Mouse (Mus musculus) liver, embryonic 14.5 days (tissue): Measurements from ENCODE around the gene Mta1. TPM values are rescaled to one million over a fixed set of nuclear protein-coding genes. Genes with fewer than 3 reads are reported as not detected.

Experiments used
- ATAC-seq: fragments of 200-750 bp; cut with Nextera tagmentation; 2 replicates; pipeline ENCODE4 v1.8.0; 2017; ENCODE audit warnings: moderate number of reproducible peaks, mild to moderate bottlenecking, moderate library complexity; ENCODE audit not compliant: insufficient read depth
- DNase-seq, 3 experiments: peaks; one replicate each; pipeline ENCODE4 v3.0.0-alpha.2; 2012 to 2013; ENCODE audit warnings: low read depth in 3 of 3, low spot score in 3 of 3
- H3K27ac ChIP-seq: fragments of 300-500 bp; sonication (generic); 2 replicates; pipeline ENCODE4 v1.5.1; 2014; ENCODE audit warnings: moderate library complexity, mild to moderate bottlenecking, control low read depth, inconsistent platforms
- H3K27me3 ChIP-seq: fragments of 300-500 bp; sonication (generic); 2 replicates; pipeline ENCODE4 v1.6.1; 2014; ENCODE audit warnings: mild to moderate bottlenecking, low read length, moderate library complexity; ENCODE audit not compliant: control insufficient read depth, insufficient read depth
- H3K36me3 ChIP-seq: fragments of 300-500 bp; sonication (generic); replicated peaks from 2 replicates; pipeline ENCODE4 v1.6.1; 2014; ENCODE audit warnings: low read depth; ENCODE audit not compliant: control insufficient read depth, insufficient read depth
- H3K4me1 ChIP-seq, 2 experiments: fragments of 200-500 bp in 1 of 2; fragments of 300-500 bp in 1 of 2; sonication (generic) in 1 of 2; replicated peaks; 2 replicates each; pipeline ENCODE4 v1.6.1; 2012 to 2014; ENCODE audit warnings: antibody characterized with exemption in 1 of 2, inconsistent platforms in 1 of 2, low read length in 1 of 2; ENCODE audit not compliant: control insufficient read depth in 2 of 2, insufficient read depth in 2 of 2
- H3K4me2 ChIP-seq: fragments of 300-500 bp; sonication (generic); 2 replicates; pipeline ENCODE4 v1.6.1; 2014; ENCODE audit warnings: low read depth, mild to moderate bottlenecking, control low read depth, moderate library complexity
- H3K4me3 ChIP-seq, 2 experiments: fragments of 200-500 bp in 1 of 2; fragments of 300-500 bp in 1 of 2; sonication (generic) in 1 of 2; 2 replicates each; pipeline ENCODE4 v1.5.1; 2012 to 2014; ENCODE audit warnings: low read depth in 2 of 2, low read length in 2 of 2, mild to moderate bottlenecking in 2 of 2, control low read depth in 1 of 2, inconsistent platforms in 1 of 2, moderate library complexity in 1 of 2; ENCODE audit not compliant: insufficient read depth in 1 of 2
- H3K9ac ChIP-seq: fragments of 300-500 bp; sonication (generic); replicated peaks from 2 replicates; pipeline ENCODE4 v1.6.1; 2014; ENCODE audit warnings: mild to moderate bottlenecking, control low read depth, moderate library complexity
- H3K9me3 ChIP-seq: fragments of 300-500 bp; sonication (generic); 2 replicates; pipeline ENCODE4 v1.6.1; 2016; ENCODE audit warnings: low read length, mixed read lengths; ENCODE audit not compliant: control insufficient read depth
- CTCF ChIP-seq: IDR thresholded peaks from 2 replicates; pipeline ENCODE4 v1.5.1; 2016; ENCODE audit warnings: antibody characterized with exemption, low read depth, control low read depth
- EP300 ChIP-seq: IDR thresholded peaks from 2 replicates; pipeline ENCODE4 v1.6.1; 2016; ENCODE audit warnings: antibody characterized with exemption, low read depth
- WGBS: fragments of 180-500 bp; shearing (Covaris S2); extraction: QIAGEN DNeasy Blood & Tissue Kit; methylation state at CpG from one replicate; pipeline ENCODE4 v1.1.7; 2014; ENCODE audit not compliant: insufficient replicate concordance; 5-methylcytosine and 5-hydroxymethylcytosine counted together
- polyA plus RNA-seq, 2 experiments: library from polyadenylated mRNA; depleted of rRNA in 1 of 2; stranded (reverse) in 1 of 2; unstranded in 1 of 2; fragments of >200 nt; fragmentation: Nextera tagmentation in 1 of 2; extraction: Ambion mirVana in 1 of 2; gene quantifications; 2 replicates each; pipeline versions ENCODE4 v1.2.1 to v1.2.3; 2012 to 2014

Mta1 gene
- polyA plus RNA-seq, 2 experiments = 4.7 to 22.6 TPM

DNA sequence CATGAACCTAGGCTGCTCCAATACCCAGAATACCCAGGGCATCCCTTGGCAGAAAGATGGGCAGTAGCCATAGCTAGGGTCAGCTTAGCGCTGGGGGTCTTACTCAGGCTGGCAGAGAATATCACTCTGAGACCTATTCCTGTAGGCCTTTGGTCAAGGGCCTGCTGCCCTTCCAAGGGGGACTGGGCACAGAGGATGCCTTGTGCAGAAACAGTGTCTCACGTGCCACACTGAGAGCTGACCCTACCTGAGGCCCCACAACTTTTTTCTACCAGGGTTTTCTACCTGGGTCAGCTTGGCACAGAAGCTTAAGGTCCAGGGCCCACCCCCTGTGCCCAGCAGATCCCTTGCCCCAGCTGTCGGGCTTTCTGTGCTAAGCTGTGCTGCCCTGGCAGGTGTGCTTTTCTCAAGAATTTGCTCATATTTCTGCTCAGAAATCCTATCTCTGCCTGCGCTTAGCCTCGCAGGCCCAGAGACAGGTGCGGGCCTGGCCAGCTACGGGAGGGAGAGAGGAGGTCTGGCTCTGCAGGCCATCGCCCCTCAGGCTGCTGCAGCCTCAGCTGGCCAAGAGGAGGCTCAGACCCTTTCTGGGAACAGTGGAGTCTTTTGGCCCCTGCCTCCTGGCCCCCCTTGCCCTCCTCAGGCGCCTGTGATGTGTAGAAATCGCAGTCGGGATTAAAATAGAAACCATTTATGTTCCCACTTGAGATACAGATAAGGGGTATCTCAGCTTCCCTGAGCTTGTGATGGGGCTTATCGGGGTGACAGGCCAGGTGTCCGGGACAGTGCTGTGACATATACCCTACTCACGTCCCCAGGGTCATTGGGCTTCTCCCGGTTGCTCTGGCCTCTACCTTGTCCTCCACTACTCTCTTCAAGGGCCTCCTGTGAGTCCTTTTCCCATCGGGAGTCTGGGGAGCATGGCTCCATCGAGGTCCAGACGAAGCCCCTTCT is 39.5 kb downstream of the Mta1 start:
- Histone ChIP-seq H3K4me3 (no peak overlapping the region), H3K4me1 (peaks cover 11 to 12% of the 10 kb centered on the region in 2 experiments), H3K9me3 (no peaks in the 10 kb centered on the region), H3K9ac (no peak overlapping the region), H3K4me2 (no peak overlapping the region), H3K36me3 (peaks cover 21% of the 10 kb centered on the region), H3K27me3 (peaks cover 21% of the 10 kb centered on the region), H3K27ac (no peak overlapping the region)
- 73% methylated on average over 18 of the region's 18 CpGs for WGBS
- DNase-seq (no peak), ATAC-seq (no peak)
- TF ChIP-seq CTCF = no peak
- TF ChIP-seq EP300 = no peak

DNA sequence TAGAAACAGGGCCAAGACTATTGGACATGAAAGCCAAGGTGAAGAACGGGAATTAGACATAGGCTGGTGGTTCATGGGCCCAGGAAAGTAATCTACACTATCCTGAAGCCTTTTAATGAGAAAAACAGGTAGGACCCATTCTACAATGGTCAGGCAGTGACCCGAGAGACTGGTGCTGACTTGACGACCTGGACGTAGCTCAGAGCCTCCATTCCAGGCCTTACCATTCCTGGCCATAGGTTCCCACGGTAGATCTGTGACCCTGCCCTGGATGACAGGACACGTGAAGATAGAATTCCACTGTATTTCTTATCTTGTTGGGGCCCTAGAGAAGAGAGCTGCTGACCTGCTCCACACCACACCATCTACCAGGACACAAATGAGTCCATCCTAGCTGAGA is 40.2 kb downstream of the Mta1 start:
- DNase-seq = no peak
- Histone ChIP-seq H3K36me3 (peaks cover 16% of the 10 kb centered on the region), H3K27me3 (peaks cover 24% of the 10 kb centered on the region), H3K9me3 (no peaks in the 10 kb centered on the region), H3K4me1 (peaks cover 13 to 15% of the 10 kb centered on the region in 2 experiments), H3K4me2 (no peak overlapping the region), H3K9ac (no peak overlapping the region), H3K4me3 (no peak overlapping the region), H3K27ac (no peak overlapping the region)
- TF ChIP-seq EP300 = no peak
- no peak for TF ChIP-seq CTCF
- 57% methylated on average over 6 of the region's 6 CpGs for WGBS
- ATAC-seq = no peak

DNA sequence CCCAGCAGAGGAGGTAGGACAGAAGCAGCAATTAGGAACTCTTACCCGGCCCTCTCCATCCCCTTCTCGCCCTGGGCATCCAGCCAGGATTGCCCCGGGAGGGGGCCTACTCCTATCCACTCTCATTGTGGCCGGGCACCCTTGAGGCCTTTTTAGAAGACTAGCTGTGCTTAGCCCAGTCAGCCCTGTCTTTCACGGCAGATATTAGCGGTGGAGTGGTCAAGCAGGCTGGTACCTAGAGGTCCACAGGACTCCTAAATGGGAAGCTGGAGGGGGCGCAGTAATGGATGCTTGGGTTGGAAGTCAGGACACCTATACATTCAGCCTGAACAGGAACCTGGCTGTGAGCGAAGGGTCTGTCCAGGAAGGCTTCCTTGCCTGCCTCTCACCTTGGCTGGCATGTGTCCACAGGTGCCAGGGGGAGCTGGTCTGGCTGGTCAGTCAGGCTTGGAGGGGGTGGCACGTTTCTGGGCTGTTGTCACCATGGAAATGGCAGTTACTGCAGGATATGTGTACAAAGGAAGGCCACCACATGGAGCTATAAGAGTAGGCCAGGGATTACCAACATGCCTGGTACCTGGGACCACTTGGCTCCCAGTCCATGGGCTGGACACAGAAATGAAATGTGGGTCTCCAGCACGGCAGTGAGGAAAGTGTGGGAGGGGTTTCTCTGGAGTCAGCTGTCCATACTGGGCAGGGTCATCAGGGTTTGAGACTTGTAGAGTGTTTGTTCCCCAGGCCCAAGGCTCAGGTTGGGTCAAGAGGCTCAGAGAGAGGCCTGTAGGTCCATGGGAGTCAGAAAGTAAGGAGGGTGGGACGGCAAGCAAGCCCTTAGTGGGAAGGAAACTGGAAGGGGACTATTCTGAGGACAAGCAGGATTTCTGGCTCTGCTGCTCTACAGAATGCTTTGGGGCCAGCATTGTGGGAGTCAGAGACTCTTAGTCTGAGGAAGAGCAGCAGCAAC is 41.1 kb downstream of the Mta1 start:
- peak overlapping the region in 1 of 2 experiments; percentile 65; a peak in 2 of 4 replicates for H3K4me3 ChIP-seq
- H3K36me3 ChIP-seq = peaks cover 12% of the 10 kb centered on the region
- TF ChIP-seq CTCF (no peak), EP300 (no peak)
- H3K27ac ChIP-seq = no peak overlapping the region
- H3K9me3 ChIP-seq = no peaks in the 10 kb centered on the region
- DNase-seq (no peak), ATAC-seq (no peak)
- H3K27me3 ChIP-seq = peaks cover 24% of the 10 kb centered on the region
- H3K9ac ChIP-seq = no peak overlapping the region; the same call in 1 of the 2 replicates
- WGBS = 53% methylated on average over 11 of the region's 11 CpGs
- peak overlapping the region; percentile 94 for H3K4me2 ChIP-seq
- peaks cover 14 to 16% of the 10 kb centered on the region in 2 experiments for H3K4me1 ChIP-seq

DNA sequence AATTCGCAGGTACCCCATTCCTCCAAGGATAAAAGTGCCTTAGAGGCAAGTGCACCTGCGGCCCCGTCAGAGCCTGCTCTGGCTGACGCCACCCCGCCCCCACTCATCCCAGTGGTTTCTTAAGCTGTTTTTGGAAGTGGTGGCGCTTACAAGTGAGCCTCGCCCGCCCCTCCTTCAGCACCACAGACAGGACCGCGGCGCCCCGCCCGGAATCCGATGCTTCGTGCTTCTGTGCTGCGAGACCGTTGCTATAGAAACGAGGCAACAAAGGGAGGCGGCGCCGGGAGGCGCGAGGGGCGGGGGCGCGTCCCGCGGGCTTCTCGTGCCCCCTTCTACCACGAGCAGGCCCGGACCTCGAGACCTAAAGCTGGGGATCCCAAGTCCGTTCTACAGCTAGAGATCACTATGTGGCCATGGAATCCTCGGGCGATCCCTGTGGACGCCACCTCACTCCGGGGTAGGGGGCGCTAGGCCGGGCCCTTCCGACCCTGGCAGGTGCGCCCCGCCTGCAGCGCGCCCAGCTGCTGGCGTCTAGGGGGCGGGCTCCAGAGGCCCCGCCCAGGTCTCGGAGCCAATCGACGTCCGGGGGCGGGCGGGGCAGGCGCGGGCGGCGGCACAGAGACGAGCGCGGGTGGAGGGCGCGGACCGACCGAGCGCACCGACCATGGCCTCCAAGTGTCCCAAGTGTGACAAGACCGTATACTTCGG is 42.0 kb downstream of the Mta1 start, which contains the start of gene Crip2:
Crip2 (plus strand) TSS at position 329 of the 708 bp plus-strand sequence.
- Histone ChIP-seq H3K9ac (peak within 1 kb of the TSS; percentile 50), H3K4me3 (peak within 1 kb of the TSS; percentile 59 to 65), H3K9me3 (no peaks in the 10 kb centered on the region), H3K4me1 (peaks cover 14 to 16% of the 10 kb centered on the region in 2 experiments), H3K4me2 (peak within 1 kb of the TSS; percentile 94), H3K27ac (no peak within 1 kb of the TSS), H3K27me3 (peaks cover 24% of the 10 kb centered on the region), H3K36me3 (peaks cover 11% of the 10 kb centered on the region)
- DNase-seq = peak; percentile 64 to 77 (median 68)
- ATAC-seq = peak; percentile 89
- under 1% methylated on average over 64 of the region's 68 CpGs for WGBS
- TF ChIP-seq EP300 (no peak), CTCF (no peak; the same call in 1 of the 2 replicates)
